Mouse (Mus musculus) CH12.LX (cell line): ENCODE measurements around the gene Cnksr3. TPM values are rescaled to one million over a fixed set of nuclear protein-coding genes. Genes with fewer than 3 reads are reported as not detected.

ENCODE experiments used
- DNase-seq: peaks from one replicate; pipeline ENCODE4 v3.0.0-alpha.2; 2013; ENCODE audit errors: extremely low read depth
- H3K27ac ChIP-seq: 2 replicates; pipeline ENCODE4 v1.5.1; 2012; ENCODE audit warnings: low read depth, mild to moderate bottlenecking, control low read depth, moderate library complexity; ENCODE audit not compliant: insufficient read depth
- H3K27me3 ChIP-seq: replicated peaks from 2 replicates; pipeline ENCODE3; 2012; ENCODE audit warnings: inconsistent platforms
- H3K36me3 ChIP-seq, 2 experiments: replicated peaks in 1 of 2; 2 replicates each; pipeline versions ENCODE3 to v1.6.1; 2012; ENCODE audit warnings: inconsistent platforms in 1 of 2, low read length in 1 of 2, mild to moderate bottlenecking in 1 of 2, mixed read lengths in 1 of 2, moderate library complexity in 1 of 2; ENCODE audit not compliant: control insufficient read depth in 1 of 2, insufficient read depth in 1 of 2
- H3K4me1 ChIP-seq, 2 experiments: 2 replicates each; pipeline ENCODE4 v1.6.1; 2012; ENCODE audit warnings: inconsistent platforms in 1 of 2, moderate library complexity in 1 of 2; ENCODE audit not compliant: insufficient read depth in 2 of 2, control insufficient read depth in 1 of 2
- H3K4me2 ChIP-seq: 2 replicates; pipeline ENCODE4 v1.6.1; 2012; ENCODE audit warnings: low read depth, mild to moderate bottlenecking, control low read depth; ENCODE audit not compliant: poor library complexity, insufficient read depth, severe bottlenecking
- H3K4me3 ChIP-seq, 3 experiments: fragments of 150-350 bp in 1 of 3; sonication (generic) in 1 of 3; replicated peaks in 1 of 3; 2 replicates each; pipeline versions ENCODE3 to v1.5.1; 2011 to 2012; ENCODE audit warnings: low read depth in 2 of 3, low read length in 2 of 3, mild to moderate bottlenecking in 2 of 3, moderate library complexity in 2 of 3, control low read depth in 1 of 3, improper control_type of control experiment in 1 of 3, inconsistent platforms in 1 of 3, mixed read lengths in 1 of 3; ENCODE audit not compliant: poor library complexity in 1 of 3
- H3K79me2 ChIP-seq: replicated peaks from 2 replicates; pipeline ENCODE4 v1.6.1; 2012; ENCODE audit warnings: mild to moderate bottlenecking, moderate library complexity; ENCODE audit not compliant: control insufficient read depth, poor library complexity, insufficient read depth, severe bottlenecking; ENCODE audit errors: extremely low read depth
- H3K9ac ChIP-seq: 2 replicates; pipeline ENCODE4 v1.6.1; 2012; ENCODE audit warnings: low read depth, mild to moderate bottlenecking, control low read depth, moderate library complexity; ENCODE audit not compliant: insufficient read depth
- H3K9me3 ChIP-seq: replicated peaks from 2 replicates; pipeline ENCODE3; 2012; ENCODE audit warnings: low read length, inconsistent platforms, mixed read lengths
- BHLHE40 ChIP-seq: IDR thresholded peaks from 2 replicates; pipeline ENCODE4 v1.6.1; 2011; ENCODE audit warnings: mild to moderate bottlenecking, low read depth, low read length, improper control_type of control experiment
- CHD1 ChIP-seq: IDR thresholded peaks from 2 replicates; pipeline ENCODE4 v1.6.1; 2012; ENCODE audit warnings: low read depth, low read length, improper control_type of control experiment, inconsistent platforms
- CHD2 ChIP-seq: IDR thresholded peaks from 2 replicates; pipeline ENCODE4 v1.6.1; 2011; ENCODE audit warnings: low read length, improper control_type of control experiment
- E2F4 ChIP-seq: IDR thresholded peaks from 2 replicates; pipeline ENCODE4 v1.6.1; 2011; ENCODE audit warnings: low read depth, low read length, improper control_type of control experiment; ENCODE audit not compliant: insufficient replicate concordance
- EP300 ChIP-seq: IDR thresholded peaks from 2 replicates; pipeline ENCODE4 v1.6.1; 2011; ENCODE audit warnings: low read length, improper control_type of control experiment
- HCFC1 ChIP-seq: IDR thresholded peaks from 2 replicates; pipeline ENCODE4 v1.6.1; 2012; ENCODE audit warnings: low read depth, mild to moderate bottlenecking, inconsistent platforms, low read length, improper control_type of control experiment
- IRF4 ChIP-seq: IDR thresholded peaks from 2 replicates; pipeline ENCODE4 v1.6.1; 2014; ENCODE audit warnings: low read depth, mild to moderate bottlenecking, inconsistent platforms, low read length, improper control_type of control experiment
- JUND ChIP-seq: conservative IDR thresholded peaks from 2 replicates; pipeline ENCODE4 v1.6.1; 2011; ENCODE audit warnings: low read depth, low read length, improper control_type of control experiment
- MAX ChIP-seq: IDR thresholded peaks from 2 replicates; pipeline ENCODE4 v1.6.1; 2011; ENCODE audit warnings: low read length, improper control_type of control experiment
- MEF2A ChIP-seq: IDR thresholded peaks from 2 replicates; pipeline ENCODE4 v1.6.1; 2014; ENCODE audit warnings: low read depth, mild to moderate bottlenecking, inconsistent platforms, low read length, improper control_type of control experiment, borderline replicate concordance
- MYC ChIP-seq: IDR thresholded peaks from 2 replicates; pipeline ENCODE4 v1.6.1; 2011; ENCODE audit warnings: low read depth, mild to moderate bottlenecking, improper control_type of control experiment, low read length
- PAX5 ChIP-seq: IDR thresholded peaks from 2 replicates; pipeline ENCODE4 v1.6.1; 2012; ENCODE audit warnings: low read length, inconsistent platforms, mixed read lengths
- RCOR1 ChIP-seq: conservative IDR thresholded peaks from 2 replicates; pipeline ENCODE4 v1.6.1; 2012; ENCODE audit warnings: low read depth, mild to moderate bottlenecking, inconsistent platforms, low read length, improper control_type of control experiment
- SMC3 ChIP-seq: IDR thresholded peaks from 2 replicates; pipeline ENCODE4 v1.6.1; 2011; ENCODE audit warnings: low read depth, low read length, improper control_type of control experiment
- TBP ChIP-seq: conservative IDR thresholded peaks from 2 replicates; pipeline ENCODE4 v1.6.1; 2011; ENCODE audit warnings: low read depth, low read length, improper control_type of control experiment
- TCF12 ChIP-seq: IDR thresholded peaks from 2 replicates; pipeline ENCODE4 v1.6.1; 2014; ENCODE audit warnings: low read depth, mild to moderate bottlenecking, inconsistent platforms, low read length, improper control_type of control experiment
- ZKSCAN1 ChIP-seq: IDR thresholded peaks from 2 replicates; pipeline ENCODE4 v1.6.1; 2012; ENCODE audit warnings: low read depth, inconsistent platforms, low read length, improper control_type of control experiment, borderline replicate concordance
- ZNF384 ChIP-seq: IDR thresholded peaks from 2 replicates; pipeline ENCODE4 v1.6.1; 2012; ENCODE audit warnings: low read depth, low read length, improper control_type of control experiment, inconsistent platforms
- dilution Hi-C: fragments of 300-500 bp; cut with MboI; formaldehyde crosslinking; loops from 2 replicates; pipeline ENCODE4 v1.14.3; 2020; ENCODE audit warnings: low sequenced_read_pairs; ENCODE audit not compliant: extremely low pct_unique_long_range_greater_than_20kb, extremely low pct_ligation_motif_present
- in situ Hi-C: fragments of 300-500 bp; cut with MboI; formaldehyde crosslinking; loops from 3 replicates; pipeline ENCODE4 v1.14.3; 2019; ENCODE audit warnings: low sequenced_read_pairs, low pct_ligation_motif_present, low pct_unique_long_range_greater_than_20kb, mixed read lengths
- polyA plus RNA-seq: library from polyadenylated mRNA; unstranded; fragments of >175 nt; gene quantifications from 2 replicates; pipeline ENCODE4 v1.2.1, GENCODE M21; 2012; ENCODE audit warnings: low read depth; ENCODE audit not compliant: insufficient read length
- total RNA-seq, 2 experiments: library from RNA; depleted of rRNA; stranded (reverse); fragments of 300-350 nt in 1 of 2; fragments of >200 nt in 1 of 2; gene quantifications; 2 replicates each; pipeline ENCODE4 v1.2.3; 2012 to 2014

Cnksr3 gene
- total and polyA plus RNA-seq, 3 experiments, result 0.72 to 3.9 (median 2.9) TPM

- DNase-seq, result no peak
- in situ Hi-C loops, result no loop called here
Measured at GRCm38 (mm10) chr10:7196668-7197400, 15.2 kb downstream of the Cnksr3 start.

GRCm38 (mm10) chr10:7195927-7196326 lies 16.1 kb downstream of the Cnksr3 start:
- Histone ChIP-seq H3K27ac (no peak overlapping the region), H3K27me3 (no peaks in the 10 kb centered on the region), H3K36me3 (no peaks in the 10 kb centered on the region), H3K9me3 (no peaks in the 10 kb centered on the region), H3K9ac (no peak overlapping the region), H3K4me3 (no peak overlapping the region), H3K4me1 (peaks cover 9 to 17% of the 10 kb centered on the region in 2 experiments; a peak in 2 of 4 replicates), H3K4me2 (no peak overlapping the region), H3K79me2 (no peaks in the 10 kb centered on the region; the same call in 1 of the 2 replicates)
- TF ChIP-seq MEF2A (no peak), TCF12 (no peak), ZKSCAN1 (no peak), RCOR1 (no peak), EP300 (no peak), TBP (no peak), PAX5 (no peak), CHD1 (no peak), ZNF384 (no peak), BHLHE40 (no peak), CHD2 (no peak), MYC (no peak), SMC3 (no peak), IRF4 (no peak), E2F4 (no peak), MAX (no peak), HCFC1 (no peak)
- in situ Hi-C loops (no loop called here), dilution Hi-C loops (no loop called here)
- DNase-seq, result no peak

More at GRCm38 (mm10) chr10:7196668-7197400, 15.2 kb downstream of the Cnksr3 start:
- Histone ChIP-seq H3K79me2 (no peaks in the 10 kb centered on the region; the same call in 1 of the 2 replicates), H3K27me3 (no peaks in the 10 kb centered on the region), H3K4me2 (no peak overlapping the region), H3K36me3 (no peaks in the 10 kb centered on the region), H3K4me3 (no peak overlapping the region), H3K4me1 (peaks cover 10 to 18% of the 10 kb centered on the region in 2 experiments; a peak in 2 of 4 replicates), H3K9ac (no peak overlapping the region), H3K9me3 (no peaks in the 10 kb centered on the region), H3K27ac (no peak overlapping the region)
- dilution Hi-C loops, result no loop called here
- TF ChIP-seq MEF2A (no peak), JUND (no peak), MAX (no peak)
